Mouse (Mus musculus) T-helper 17 cell (primary cell): Measurements from ENCODE around the gene Gm21103.
"Not testable (repeated sequence)": the region's sequence is repeated elsewhere in the genome, so short reads cannot be mapped to it uniquely, and the experiment has no call there.

Source experiments
- in situ Hi-C, 2 experiments: fragments of 300-600 bp; cut with MboI, MseI; formaldehyde crosslinking; loops; 1 replicate in 1 of 2; 2 replicates in 1 of 2; pipeline ENCODE4 v1.15.1; 2025; ENCODE audit warnings: high pct_unique_total_duplicates in 2 of 2

The Gm21103 gene

GRCm38 (mm10) chr14:6304743-6305142, at the start of gene Gm21103:
Gm21103 (minus strand) TSS chr14:6304843.
- in situ Hi-C loops: loop anchor here (5.0 to 25.0 kb wide), 6 partner anchors 333 to 1747 kb away; partner anchors contain the start of genes Gm3047 (in 1 of the 2) and Gm8297 (in 1 of the 2)

GRCm38 (mm10) chr14:6343578-6343977, 38.9 kb upstream of the Gm21103 start, which contains the start of gene Gm3618:
Gm3618 (minus strand) TSS chr14:6343678.
- in situ Hi-C loops: not testable (repeated sequence)

- in situ Hi-C loops: loop anchor here in 1 of 2 experiments (5.0 to 25.0 kb wide), 3 partner anchors 140 to 475 kb away; partner anchors contain the start of genes Gm3460 and Gm8362
Observed at GRCm38 (mm10) chr14:6286931-6287715, 17.5 kb downstream of the Gm21103 start, which contains the start of gene Gm3411. Gm3411 (minus strand) TSS chr14:6287250.
